Mouse (Mus musculus): ENCODE data around the gene Esp15.
"Not testable (repeated sequence)": the region's sequence is repeated elsewhere in the genome, so short reads cannot be mapped to it uniquely, and the experiment has no call there.

Esp15 gene

DNA sequence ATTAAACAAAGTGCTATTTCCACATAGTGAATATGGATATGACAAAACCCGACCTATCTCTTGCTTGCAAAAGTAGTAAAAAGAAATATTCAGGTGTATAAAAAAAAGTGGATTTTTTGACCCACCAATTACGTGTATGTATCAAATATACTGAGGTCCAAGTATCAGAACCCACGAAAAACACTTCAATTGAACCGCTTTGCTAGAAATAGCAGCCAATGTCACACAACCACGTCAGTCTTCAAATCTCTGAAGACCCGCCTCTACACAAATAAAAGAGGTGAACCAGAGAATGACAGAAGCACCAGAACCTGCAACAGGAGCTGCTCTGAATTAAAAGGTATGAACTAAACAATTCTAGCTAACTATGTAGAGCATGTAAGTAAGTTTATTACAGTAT lies at the start of gene Esp15:
Gene Esp15 (plus strand): TSS at position 301 of the 400 bp plus-strand sequence.
- not testable (repeated sequence) for DNase-seq (ENCODE audit: extremely low read depth, low read depth, low spot score)

DNA sequence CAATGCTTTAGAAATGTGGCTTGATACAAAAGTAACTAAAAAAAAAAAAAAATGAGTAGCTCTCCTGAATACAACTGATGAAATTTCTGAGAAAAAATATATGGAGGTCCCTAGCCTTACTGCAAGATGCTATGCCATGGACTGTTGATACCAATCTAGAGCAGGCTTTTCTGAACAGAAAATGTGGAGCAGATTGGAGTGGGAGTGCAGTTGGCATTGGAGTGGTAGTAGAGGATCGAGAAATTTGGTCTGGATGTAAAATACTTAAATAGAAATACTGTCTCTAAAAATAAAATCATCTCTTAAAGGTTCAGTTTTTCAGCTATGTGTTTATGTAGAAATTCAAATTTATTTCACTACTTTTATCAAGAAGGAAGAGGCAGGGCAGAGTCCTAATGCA lies 49.2 kb upstream of the Esp15 start:
- no peak for DNase-seq (ENCODE audit: extremely low read depth, low read depth, low spot score)

All from fat pad, adult 2 months (tissue).